Mouse (Mus musculus): Measurements from ENCODE around the gene Pcsk6.
"Not testable (repeated sequence)": the region's sequence is repeated elsewhere in the genome, so short reads cannot be mapped to it uniquely, and the experiment has no call there.

Gene Pcsk6

DNA sequence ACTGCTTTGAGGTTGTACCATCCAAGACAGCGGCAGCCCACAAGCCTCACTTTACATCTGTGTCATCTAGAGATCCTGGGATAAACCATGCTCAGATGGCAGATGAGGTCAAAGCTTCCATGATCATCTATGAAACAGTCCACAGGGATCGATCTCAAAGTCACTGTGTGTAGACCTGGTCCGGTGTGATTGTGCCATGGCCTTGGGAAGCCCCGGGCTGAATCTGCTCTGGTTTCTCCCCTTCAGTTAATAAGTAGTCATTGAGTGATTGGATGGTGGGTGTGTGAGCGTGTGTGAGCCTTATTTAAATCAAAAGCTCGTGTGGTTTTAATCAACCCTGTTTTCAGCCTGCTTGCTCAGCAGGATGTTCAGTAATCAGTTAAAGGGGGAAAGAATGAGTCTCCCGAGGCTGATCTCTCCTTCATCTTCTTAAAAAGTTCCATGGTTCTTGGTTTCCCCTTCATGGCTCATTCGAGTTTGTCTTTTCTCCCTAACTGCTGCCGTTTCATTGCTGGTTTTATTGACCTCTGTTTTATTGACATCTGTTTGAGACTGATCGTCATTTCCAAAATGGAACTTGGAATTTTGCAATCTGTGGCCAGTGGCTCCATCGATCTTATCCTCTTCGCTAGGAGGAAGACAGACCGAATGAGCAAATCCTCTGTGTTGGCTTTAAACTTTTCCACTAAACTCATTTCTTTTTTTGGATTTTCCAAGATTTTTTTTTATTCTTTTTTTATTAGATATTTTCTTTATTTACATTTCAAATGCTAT lies 142.5 kb downstream of the Pcsk6 start:
- no peak for DNase-seq

DNA sequence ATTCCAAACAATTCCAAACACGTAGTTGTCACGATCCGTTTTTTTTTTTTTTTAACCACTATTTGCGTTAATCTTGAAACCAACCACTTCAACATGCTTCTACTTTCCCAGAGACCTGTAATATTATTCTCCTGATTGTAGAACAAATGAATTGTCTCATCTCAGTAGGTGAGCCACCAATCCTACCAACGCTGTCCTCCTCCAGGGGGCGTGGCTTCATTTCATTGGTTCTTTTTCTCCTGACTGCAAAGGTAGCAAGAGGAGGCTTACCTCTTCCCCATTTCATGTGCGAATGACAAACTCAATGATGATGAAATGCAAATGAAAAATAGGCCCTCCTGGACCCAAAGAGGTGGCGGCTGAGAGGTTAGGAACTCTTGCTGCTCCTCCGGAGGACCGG lies 143.5 kb downstream of the Pcsk6 start:
- DNase-seq, result no peak

DNA sequence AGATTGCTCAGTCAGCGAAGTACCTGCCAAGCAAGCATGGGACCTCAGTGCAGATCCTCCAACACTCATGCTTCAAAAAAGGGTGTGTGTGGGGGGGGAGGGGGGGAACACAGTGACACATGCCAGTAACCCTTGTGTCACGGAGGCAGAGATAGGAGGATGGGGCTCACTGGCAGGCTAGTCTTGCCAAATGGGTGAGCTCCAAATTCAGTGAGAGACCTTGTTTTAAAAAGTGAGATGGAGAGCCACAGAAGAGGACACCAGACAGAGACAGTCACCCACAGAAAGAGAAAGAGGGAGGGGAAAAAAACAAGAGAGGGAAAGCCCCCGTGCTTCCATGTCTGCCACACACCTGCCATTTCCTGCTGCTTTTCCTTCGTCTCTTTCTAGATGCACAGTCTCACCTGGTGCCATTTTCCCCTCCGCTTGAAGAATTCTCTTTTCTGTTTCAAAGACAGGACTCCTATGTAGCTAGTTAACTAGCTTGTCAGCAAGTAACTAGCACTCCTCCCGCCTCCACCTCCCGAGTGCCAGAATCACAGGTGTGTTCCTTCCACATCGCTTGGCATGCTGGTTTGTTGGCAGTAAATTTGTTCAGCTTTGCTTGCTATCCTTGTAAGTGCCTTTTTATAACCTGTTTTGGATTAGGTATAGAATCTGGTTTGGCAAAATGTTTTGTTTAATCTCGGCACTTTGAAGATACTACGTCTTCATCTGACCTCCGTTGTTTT lies 146.8 kb downstream of the Pcsk6 start:
- DNase-seq, result no peak

GRCm38 (mm10) chr7:66008892-66009273 lies 147.3 kb downstream of the Pcsk6 start:
- no peak for DNase-seq

GRCm38 (mm10) chr7:66010518-66010917 lies 149.0 kb downstream of the Pcsk6 start:
- DNase-seq, result no peak

DNA sequence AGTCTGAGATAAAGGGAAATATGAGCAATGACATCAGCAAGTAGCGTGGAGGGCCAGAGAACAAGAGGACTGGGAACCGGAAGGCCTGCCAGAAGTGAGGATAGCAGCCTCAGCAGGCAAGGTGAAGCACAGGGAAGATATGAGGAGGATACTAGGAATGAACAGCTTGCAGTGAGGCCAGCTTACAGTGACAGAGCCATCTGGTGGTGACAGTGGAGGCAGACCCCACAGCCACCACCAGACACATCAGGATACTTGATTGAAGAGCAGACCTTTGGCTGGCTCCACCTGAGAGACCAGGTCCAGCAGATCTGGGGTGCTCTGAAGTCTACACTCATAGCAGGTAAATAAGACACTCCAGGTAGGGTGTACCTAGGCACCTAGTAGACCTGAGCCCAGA lies 166.2 kb downstream of the Pcsk6 start:
- DNase-seq, result no peak

DNA sequence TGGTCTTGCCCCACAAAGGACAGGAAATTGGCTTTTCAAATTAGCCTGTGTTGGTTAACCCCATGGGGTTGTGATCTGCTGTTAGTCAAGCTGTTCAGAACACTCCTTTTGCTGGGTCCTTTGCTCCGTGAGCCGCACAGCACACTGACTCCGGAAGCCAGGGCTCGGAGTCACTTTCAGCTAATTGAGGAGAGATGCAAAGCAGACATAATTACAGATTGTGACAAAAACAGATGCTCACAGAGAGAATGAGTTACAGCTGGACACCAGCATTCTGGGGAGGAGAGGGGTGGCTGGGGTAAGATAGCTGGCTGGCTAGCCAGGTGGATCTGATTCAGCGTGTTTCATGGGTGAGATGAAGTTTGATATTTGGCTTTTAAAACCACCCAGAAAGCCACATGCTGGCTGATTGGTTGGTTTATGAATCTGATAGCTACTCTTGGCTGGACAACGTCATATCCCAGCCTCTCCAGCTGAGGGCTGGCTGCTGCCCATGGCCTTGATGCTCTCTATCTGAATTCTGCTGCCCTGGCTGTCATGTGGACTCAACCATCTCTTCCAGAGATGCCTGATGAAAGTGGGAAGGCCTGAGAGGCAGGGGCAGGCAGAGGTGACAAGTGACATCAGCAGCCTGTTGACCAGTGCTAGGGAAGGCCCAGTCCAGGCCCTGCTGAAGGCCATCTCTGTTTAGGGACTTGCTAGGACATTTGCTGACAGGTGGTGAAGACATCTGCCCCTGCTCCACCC lies 167.4 kb downstream of the Pcsk6 start:
- no peak for DNase-seq

DNA sequence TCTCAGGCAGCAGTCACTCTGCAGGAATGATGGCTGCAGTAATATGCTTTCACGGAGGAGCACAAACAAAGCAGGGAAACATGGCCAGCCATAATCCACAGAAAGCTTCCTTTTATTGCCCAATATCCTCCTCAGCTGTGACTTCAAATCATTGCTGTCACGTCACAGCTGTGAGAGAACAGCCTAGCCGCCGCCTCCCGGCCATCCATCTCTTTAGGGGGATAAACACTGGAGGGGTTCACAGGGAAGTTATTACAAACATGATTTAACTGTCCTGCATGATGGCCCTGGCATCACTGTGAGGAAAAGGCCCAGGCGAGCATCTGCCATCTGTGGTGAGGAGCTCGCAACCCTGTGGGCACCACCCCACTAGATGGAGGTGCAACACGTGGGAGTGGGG lies 175.3 kb downstream of the Pcsk6 start:
- DNase-seq, result no peak

GRCm38 (mm10) chr7:66038261-66038660 lies 176.7 kb downstream of the Pcsk6 start:
- no peak for DNase-seq

GRCm38 (mm10) chr7:66038730-66039129 lies 177.2 kb downstream of the Pcsk6 start:
- no peak for DNase-seq

- no peak for DNase-seq
Observed at GRCm38 (mm10) chr7:66040026-66040814, 178.7 kb downstream of the Pcsk6 start.

GRCm38 (mm10) chr7:66043552-66044459 lies 182.3 kb downstream of the Pcsk6 start, which contains the start of gene Gm45213:
Gene Gm45213 (plus strand): TSS chr7:66043602.
- no peak for DNase-seq

- no peak for DNase-seq
Observed at GRCm38 (mm10) chr7:66044617-66045016, 183.1 kb downstream of the Pcsk6 start.

DNA sequence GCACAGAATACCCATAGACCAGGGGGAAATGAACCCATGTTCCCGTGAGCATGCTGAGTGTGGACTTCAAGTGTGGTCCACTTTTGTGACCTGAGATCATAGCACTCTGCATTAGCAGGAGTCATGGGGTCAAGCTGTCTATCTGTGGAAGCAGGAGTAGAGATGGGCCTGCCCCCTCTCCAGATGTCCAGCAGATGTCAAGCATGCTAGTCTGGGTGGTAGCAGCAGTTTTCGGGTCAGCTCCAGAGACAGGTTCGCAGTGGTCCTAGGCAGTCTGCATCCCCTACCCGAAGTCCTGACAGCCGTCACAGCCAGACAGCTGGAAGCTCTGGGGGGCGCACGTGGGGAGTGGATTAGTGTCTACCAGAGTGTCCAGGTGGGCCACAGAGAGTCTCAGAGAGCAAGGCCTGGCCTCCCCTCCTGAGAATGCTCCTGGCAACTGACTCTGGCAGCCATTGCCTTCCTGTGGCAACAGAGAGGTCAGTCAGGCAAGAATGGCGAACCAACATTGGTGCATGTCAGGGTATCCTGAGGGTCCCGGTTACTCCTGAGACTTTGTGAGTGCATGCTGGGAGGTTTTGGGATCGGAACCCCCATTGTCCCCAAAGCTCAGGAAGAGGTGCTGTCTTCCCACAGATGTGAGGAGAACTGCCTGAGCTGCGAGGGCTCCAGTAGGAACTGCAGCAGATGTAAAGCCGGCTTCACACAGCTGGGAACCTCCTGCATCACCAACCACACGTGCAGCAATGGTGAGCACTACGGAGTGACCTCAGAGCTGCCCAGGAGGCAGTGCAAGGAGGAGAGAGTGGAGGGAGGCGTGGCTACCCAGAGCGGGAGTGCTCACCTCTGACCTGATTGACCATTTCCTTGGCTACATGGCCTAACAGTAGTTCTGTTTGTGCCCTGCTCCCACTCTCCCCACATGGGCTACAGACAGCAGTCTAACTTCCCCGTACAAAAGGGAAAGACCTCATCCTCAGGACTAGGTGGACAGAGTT lies 185.7 kb downstream of the Pcsk6 start:
- DNase-seq, result no peak

DNA sequence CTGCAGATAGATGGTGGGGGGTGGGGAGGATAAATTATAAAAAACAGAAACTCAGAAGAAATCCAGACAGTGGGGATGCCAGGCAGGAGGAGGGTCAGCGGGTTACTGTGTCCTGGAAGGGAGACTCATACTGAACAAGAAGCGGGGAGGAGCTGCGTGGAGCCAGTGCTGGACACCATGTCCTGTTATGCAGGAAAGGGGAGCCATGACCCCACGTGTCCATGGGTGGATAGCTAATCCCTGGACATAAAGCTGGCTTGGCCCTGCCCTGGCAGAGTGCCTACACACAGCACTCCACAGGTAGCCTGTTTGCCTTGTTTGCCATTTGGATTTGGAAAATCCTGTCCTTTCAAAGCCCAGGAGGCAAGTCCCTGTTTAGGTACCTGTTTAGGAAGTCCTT lies 186.4 kb downstream of the Pcsk6 start:
- DNase-seq, result no peak

DNA sequence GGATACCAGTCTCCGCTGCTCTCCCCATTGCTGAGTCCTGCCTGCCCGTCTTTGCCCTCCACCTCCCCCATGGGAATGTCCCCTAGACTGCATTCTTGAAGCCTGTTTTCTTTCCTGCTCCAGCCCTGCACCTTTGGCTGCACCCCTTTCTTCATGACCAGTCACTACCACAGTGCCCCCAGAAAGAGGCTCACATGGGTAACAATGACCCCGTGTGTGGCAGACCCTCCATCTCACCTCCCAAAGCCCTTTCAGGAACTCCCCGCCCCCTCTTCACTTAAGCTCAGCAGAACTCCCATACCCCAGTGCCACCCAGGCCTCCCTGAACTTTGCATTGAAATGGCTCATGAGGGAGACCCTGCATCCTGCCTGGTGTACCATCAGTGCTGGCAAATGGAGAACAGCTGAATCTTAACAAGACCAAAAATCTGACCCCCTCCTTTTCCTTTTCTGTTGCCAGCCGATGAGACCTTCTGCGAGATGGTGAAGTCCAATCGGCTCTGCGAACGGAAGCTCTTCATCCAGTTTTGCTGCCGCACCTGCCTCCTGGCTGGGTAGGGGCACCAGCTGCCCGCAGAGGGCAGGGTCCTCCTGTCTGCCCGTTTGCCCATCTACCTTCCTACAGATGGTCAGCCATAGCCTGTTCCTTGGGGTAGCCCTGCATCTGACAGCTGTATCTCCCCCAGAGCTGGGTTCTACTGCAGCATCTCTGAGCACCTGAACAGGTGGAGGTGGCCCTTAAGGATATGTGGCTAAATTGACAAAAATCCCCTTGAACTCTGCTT lies 187.1 kb downstream of the Pcsk6 start:
- no peak for DNase-seq

DNA sequence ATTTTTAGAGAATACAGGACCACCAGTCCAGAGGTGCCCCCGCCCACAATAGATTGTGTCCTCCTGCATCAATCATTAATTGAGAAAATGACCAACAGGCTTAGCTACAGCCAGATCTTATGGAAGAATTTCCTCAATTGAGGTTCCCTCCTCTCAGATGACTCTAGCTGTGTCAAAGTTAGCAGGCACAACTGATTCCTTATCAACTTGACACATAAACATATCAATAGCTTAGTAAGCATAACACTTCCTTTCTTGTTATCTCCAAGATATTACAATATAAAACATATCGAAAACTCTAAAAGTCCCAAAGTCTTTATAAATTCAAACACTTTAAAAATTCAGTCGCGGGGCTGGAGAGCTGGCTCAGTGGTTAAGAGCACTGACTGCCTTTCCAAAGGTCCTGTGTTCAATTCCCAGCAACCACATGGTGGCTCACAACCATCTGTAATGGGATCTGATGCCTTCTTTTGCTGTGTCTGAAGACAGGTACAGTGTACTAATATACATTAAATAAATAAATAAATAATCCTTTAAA lies 192.5 kb downstream of the Pcsk6 start:
- no peak for DNase-seq

DNA sequence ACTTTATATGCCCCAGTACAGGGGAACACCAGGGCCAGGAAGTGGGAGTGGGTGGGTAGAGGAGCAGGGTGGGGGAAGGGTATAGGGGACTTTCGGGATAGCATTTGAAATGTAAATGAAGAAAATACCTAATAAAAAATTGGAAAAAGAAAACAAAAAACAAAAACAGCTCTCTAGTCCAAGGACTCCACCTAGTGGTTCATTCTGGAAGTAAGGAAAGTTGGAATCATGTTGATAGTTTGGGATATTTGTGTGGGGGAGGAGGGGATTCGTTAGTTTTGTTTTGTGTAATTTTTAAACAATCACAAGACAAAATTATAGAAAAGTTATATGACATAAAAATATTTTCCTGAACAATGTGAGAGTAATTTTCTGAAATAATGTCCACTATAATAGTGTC lies 193.8 kb downstream of the Pcsk6 start:
- DNase-seq, result not testable (repeated sequence)

DNA sequence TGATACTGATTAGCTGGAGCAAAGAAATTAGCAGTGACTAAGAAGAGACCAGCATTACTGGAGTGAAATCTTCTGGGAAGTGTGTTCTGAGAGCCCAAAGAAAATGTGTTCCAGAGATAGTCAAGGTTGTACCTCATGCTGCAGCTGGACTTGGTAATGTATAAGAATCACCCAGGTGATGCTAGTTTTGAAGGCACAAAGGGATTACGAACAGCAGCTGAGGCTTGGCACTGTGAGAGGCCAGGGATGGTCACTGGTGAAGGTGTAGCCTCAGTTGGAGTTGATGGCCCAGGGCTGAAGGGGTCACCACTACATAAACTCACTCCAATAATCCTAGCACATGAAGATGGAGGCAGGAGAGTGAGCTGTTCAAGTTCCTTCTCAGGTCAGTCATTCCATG lies 197.2 kb downstream of the Pcsk6 start, which contains the start of gene Snrpa1:
Gene Snrpa1 (plus strand): TSS at position 301 of the 400 bp plus-strand sequence.
- no peak for DNase-seq
